Mouse (Mus musculus): ENCODE measurements around the gene Zbtb17.

The Zbtb17 gene

DNA sequence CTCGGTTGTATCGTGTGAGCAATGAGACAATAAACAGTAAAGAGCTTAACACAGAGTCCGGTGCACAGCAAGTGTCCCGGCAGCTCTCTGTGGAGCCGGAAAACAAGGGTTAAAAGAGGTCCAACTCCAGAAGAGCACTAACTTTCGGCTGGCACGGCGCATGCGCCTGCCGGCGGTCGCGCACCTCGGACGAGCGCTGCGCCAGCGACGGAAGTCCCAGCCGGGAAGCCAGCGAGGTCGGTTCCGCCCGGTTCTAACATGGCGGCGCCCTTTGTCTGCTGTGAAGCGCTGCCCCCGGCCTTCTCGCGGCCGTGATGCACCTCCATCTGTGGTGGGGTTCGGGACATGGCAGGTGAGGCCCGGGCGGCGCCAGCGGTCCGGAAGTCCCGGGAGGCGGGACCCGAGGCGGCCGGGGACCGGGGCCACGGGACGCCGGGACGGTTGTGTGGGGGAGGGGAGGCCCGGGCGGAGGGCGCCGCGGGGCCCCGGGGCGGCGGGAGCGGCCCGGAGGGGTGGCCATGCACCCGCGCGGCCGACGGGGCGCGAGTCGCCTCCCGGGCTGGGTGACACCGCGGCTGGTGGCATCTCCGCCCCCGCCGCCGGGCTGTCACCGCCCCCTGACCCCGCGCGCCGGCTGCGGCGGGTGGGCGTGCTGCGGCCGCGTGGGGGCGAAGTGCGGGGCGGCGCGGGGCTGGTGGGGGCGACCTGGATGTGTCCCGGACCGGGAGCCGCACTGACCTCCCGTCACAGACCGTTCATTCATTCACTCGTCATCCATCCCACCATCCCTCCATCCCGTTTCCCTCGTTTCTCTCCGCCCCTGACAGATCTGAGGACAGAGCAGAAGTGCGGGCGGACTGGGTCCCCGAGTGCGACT, at the start of gene Zbtb17:
TSS of gene Zbtb17 (plus strand) at position 204 of the 877 bp plus-strand sequence.
- peak; percentile 83 for DNase-seq

DNA sequence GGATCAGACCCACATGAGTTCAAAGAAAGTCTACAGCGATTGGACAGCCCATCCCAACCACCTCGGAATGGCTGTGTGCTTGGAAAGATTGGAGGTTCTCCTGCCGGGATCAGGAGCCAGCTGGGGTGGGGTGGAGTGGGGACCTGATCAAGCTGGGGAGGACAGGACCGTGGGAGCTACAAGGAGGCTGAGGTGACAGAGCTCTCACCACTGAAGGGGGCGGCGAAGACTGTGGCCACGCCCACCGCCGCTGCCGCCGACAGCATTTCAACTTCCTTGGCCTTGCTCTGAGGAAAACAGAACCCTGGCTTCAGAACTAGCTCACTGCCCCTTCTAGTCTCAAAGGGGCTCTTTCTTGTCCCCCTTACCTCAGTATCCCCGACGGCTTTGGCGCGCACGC, 49.7 kb upstream of the Zbtb17 start:
- no peak for DNase-seq

DNA sequence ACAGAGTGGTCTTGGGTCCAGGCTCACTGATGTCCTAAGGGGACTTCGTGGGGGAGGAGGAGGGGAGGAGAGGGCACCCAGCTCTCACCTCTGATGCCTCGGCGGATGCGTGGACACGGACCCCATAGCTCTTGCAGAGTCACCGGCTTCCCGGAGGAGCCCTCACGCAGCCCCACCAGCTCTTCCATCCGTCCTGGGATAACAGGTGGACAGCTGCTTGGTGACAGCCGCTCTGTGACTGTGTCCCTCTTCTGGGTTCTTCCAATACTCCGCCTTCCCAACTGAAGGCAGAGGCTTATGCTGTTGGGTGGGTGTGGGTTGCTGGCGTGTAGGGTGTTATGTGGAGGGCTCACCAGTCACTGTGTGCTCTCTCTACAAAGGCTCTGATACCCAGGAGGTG, 46.6 kb upstream of the Zbtb17 start:
- DNase-seq: no peak

DNA sequence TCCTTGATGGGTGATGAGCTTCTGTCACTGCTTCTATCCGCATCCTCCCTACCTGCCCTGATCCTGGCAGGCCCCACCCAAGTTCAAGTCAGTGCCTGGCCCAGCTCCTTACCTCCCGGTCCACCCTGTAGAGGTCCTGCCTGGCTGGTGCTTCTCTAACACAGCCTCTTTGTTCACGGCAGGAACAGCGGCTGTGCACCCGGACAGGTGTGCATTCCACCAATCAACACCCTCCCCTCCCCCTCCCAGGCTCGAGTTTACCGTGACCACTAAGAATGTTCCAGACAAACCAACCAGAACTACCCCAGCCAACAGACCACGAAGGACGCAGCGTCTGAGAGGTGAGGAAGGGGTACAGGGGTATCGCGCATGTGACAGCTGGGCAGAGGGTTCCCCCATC, 45.9 kb upstream of the Zbtb17 start, which contains the start of gene Clcnka:
TSS of gene Clcnka (minus strand) at position 180 of the 400 bp plus-strand sequence.
- DNase-seq: no peak

DNA sequence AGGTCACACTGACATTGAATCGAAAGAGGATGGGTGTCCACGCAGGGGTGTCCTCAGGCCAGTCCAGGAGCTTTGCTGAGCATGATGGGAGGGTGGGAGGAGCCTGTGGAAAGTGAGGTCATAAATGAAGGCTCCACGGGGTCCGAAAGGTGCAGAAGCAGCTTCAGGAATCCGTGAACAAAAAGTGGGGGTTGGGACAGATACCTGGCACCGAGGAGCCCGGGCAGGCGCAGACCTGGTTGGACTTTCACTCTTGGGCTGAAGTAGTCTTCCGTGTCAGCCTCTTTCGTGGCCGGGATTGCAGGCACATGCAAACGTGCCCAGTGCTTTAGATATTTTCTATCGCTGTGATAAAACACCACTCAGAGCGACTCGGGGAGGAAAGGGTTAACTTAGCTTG, 44.3 kb upstream of the Zbtb17 start:
- DNase-seq: no peak

DNA sequence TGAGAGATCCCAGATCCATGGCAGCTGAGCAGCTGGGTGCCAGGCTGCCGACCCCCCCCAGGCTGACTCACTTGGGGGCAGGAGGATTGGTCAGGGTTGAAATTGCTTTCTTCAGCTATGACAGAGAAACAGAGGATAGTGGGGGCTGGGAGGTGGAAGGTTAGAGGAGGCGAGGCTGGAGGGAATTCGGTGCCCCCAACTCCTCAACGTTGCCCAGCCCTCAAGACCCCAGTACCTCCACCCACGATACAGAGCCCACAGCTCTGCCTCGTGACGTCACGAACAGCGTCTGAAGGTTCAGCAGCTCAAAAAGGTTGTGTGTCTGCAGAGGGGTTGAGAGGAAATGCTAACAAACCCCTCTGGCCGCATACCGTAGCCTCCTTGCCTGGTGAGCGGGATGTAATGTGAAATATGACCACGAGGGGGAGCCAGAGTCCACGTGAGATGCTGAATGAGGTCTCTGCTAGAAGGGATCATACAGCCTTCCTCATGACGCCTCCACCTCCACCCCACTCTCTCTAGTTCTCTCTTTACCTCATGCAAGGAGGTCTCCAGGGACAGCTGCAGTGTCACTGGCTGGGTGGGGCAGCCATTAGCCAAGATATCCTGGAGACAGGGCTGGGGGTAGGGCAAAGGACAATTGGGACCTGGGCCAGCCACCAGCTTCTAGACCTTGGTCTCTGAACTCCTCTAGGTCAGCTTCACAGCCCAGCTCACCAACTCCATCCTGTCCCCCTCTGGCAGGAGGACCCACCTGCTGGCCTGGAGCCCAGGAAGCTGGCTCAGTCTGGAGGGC, 39.7 kb upstream of the Zbtb17 start:
- DNase-seq: peak; percentile 88

DNA sequence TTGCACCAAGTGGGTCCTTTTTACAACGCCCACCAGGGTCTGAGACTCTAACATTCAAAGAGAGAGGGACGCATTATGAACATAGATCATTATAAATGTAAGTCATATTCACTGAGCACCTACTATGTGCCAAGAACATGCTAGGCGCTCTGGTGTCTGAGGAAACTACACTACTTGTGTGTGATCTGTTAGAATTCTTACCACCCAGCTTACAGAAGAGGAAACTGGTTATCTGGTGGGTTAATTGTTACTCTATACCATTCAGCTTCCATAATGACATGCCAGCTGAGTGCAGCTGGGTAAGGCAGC, 39.2 kb upstream of the Zbtb17 start:
- DNase-seq: no peak

DNA sequence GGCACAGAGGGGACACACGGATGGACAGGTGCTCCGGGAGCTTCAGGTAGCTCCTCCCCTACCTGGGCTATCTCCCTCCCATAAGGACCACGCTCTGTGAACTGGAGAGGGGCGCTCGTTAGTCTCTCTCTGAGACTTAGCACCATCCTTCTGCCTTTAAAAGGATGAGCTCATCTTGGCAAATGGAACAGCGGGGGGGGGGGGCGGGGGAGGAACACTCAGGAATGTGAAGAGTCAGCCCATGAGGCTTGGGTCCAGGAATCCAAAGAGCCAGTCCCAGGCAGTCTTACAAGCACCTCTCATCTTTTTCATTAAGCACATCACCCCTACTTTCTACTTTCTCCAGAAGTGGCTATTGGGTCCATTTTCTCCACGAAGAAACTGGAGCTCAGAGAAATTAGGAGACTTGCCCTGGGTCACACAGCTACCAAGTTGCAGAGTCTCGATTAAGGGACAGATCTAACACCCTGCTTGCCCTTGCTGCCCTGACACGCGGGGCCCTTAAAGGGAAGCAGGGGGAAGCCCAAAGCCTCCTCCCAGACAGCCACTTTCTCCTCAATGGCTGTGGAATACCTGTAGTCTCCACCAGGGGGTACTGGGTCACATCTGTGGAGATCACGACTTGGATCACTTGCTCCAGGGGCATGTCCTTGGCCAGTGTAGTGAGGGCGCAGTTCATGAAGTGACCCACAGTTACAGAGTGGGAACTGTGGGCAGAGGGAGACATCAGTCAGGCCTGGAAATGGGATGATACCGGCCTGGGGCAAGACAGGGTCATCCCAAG, 37.7 kb upstream of the Zbtb17 start:
- DNase-seq: no peak

DNA sequence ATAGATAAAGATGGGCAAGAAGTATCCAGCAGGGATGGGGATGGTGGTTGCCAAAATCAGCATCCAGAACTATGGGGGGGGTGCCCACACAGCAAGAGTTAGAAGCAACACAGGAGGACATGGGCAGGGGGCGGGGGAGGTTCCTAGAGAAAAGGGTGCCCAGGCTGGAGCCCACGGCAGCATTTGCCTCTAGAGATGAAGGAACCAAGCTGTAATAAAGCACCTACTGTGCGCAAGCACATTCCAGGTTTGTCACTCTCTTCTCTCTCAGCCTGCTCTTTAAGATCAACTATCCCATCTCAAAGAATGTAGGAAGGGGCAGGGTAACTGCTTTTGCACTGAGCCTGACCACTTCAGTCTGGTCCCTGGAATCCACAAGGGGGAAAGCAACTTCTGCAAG, 35.9 kb upstream of the Zbtb17 start:
- DNase-seq: no peak

DNA sequence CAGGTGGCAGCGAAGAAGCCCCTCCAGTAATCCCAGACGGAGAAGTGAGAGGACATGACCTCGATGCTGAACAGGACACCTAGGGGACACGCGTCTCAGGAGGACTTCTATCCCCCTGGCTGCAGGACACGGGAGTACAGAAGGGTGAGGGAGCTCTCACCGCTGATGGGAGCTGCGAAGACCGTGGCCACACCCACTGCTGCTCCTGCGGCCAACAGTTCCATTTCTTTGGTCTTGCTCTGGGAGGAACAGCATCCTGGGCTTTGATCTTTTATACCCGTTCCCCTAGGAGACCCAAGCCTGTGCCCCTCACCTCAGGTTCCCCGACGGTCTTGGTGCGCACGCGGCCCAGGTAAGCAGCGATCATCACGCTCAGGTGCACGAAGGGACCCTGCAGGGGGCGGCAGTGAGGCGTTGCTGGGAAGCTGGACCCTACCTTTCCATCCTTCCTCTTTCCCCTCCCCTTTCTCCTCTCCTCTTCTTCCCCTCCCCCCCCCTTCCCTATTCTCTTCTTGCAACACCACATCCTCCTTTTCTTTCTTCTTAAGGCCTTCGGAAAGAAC, 32.9 kb upstream of the Zbtb17 start:
- DNase-seq: no peak

DNA sequence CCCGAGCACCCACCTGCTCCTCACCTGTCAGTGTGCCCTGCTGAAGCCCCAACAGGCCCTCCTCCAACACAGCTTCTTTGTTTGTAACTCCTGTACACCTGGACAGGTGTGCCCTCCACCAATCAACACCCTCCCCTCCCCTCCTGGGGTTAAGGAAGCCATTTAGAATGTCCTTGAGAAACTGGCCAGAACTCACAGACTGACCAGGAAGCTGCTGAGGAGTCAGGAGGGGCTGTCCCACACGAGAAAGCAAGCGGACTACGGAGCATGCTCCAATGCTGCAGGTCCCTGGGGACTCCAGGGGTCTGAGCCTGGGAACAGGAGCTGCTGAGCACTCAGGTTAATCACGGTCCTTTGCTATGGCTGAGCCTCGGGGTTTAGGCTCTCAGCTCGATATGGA, 28.5 kb upstream of the Zbtb17 start, which contains the start of gene Clcnkb:
TSS of gene Clcnkb (minus strand) at position 91 of the 400 bp plus-strand sequence.
- DNase-seq: no peak

DNA sequence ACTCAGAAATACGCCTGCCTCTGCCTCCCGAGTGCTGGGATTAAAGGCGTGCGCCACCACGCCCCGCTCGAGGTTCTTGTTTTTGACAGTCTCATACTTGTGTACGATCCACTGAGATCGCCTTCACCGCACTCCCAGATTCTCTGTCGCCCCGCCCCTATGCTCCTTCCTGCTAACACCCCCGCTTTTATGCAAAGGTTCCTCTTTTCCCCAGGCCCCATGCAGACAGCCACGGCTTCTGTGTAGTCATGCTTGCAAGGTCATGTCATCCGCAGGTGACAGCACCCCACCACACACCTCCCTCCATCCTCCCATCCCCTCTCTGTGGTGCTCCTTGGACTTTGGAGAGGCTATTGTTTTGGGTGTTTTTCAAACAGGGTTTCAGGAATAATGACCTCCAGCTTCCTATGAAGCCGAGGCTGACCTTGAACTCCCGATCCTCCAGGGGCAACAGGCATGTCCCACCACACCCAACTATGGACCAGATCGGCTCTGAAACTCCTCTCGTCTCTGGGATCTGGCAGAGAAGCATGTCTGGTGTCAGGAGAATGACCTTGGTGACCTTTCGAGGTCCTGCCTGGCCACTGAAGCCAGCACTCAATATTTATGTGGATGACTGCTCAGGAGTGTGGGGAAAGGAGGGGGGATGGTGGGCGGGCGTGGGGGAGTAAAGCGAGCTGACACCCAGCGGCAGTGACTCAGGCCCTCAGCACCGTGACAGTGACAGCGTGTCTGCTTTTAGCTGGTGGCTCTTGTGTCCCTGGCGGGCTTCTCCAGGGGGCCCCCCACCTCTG, 24.9 kb upstream of the Zbtb17 start:
- DNase-seq: no peak

DNA sequence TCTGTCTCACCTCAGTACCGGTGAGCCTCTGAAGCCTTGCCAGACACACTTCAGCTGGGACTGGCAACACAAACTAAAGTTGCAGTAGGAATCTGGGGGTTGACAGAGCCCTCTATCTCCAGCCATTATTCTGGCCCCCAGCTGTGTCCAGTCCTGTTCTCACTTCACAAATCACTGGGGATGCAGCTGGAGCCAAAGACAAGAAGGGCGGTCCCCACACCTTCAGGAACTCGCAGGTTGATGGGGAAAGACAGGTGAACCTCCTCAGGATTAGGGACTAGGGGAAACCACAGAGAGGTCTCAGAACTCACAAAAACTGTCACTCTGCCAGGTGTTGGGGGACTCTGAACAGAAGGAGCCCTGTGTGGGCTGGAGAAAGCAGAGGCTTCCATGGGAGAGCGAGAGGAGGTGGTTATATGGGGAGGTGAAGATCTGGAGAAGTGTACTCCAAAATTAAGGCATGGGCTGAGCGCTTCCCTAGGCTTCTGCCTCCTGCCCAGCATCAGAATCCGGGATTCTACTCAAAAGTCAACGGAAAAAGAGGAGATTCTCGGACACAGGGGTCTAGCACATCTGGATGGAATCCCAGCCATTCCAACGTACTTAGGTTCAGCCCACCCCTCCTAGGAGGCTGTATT, 24.1 kb upstream of the Zbtb17 start, which contains the start of gene Hspb7:
TSS of gene Hspb7 (plus strand) at position 588 of the 638 bp plus-strand sequence.
- no peak for DNase-seq

DNA sequence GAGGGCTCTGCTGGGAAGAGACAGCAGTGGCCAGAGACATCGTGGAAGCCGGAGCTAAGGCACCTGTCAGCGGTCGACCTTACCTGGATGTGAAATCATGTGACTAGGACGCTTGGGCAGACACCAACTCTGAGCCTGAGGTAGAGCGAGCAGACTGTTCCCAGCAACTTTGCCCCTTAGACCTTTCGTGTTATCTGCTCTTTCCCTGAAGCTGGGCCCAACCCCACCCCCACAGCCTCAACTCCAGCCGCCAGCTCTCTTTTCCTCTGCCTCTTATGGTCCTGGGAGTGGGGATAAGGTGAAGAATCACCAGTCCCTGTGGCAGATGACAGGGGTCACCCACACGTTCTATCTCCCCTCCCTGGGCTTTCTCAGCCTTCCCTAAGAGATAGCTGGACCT, 23.6 kb upstream of the Zbtb17 start:
- DNase-seq: no peak

DNA sequence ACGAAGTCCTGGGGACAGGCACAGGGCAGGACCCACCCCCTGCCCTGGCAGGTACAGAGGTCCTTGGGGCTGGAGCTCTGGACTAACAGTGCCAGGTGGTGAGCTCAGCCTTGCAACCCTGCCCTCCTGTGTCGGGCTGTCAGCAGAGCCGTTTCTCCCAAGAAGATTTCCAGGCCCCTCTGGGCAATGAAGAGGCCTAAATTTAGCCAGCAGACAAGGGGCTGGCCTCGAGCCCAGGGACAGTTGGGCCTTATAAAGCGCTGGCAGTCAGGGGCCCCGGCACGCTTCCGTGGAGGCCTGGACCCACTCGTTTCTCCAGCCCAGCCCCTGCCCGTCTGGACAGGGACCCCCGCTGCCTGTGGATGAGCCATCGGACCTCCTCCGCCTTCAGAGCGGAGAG, 23.0 kb upstream of the Zbtb17 start:
- DNase-seq: no peak

DNA sequence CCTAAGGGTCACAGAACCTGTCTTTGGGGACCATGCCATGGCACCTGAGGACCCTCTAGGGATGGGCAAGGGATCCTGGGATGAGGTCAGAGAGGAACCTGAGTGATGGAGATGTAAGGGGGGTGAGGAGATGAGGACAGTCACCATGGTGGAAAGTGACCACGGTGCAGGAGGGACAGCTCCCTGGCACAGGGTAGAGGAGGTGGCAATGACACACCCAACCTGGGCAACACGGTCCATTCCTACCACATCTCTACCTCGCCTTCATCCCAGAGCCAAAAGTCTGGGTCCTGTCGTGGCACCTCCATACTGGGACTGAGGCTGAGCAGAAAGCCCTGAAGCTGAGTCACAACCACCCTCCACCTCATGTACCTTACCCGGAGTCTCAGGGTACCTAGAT, 21.6 kb upstream of the Zbtb17 start:
- DNase-seq: no peak

DNA sequence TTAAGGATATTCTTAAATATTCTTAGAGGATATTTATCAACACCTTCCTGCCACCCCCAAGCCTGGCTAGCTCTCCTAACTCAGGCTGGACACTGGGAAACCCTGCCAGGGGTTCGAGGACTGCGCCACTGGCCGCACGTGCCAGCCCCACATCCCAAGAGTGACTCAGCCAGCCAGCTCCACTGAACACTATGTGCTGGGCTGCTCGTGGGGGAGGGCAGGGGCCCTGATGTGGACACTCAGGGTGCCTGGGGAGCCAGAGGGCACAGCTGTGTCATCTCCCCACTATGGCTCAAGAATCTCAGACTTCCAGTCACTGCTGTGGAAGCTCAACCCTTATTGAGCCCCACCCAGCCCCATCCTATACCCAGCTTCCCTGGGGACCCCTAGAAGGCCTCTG, 21.2 kb upstream of the Zbtb17 start:
- DNase-seq: no peak

DNA sequence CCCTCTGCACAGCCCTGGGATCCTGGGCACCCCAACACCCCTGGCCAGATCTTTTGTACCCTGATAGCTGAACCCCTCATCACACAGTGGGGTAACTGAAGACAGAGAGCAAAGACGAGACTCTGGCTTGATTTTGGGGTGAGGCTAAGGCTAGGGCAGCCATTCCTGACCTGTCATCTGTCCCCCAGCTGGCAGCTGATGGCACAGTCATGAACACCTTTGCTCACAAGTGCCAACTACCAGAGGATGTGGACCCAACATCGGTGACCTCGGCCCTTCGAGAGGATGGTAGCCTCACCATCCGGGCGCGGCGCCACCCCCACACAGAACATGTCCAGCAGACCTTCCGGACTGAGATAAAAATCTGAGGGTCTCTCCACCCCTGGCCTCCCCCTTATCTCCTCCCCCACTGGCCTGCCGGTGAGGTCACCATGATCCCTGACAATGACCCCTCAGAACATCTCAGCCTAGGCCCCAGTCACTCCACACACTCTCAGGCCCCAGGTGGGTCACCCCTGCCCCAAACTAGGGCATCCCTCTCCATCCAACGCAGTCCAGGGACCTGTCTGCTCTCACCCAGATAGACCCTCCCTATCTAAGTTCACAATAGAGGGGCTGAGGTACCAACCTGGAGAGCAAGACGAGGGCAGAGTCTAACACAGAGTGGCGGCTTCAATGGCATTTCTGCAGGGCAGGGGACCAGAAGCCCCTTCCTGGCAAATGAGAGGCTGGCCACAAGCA, 20.6 kb upstream of the Zbtb17 start:
- no peak for DNase-seq

DNA sequence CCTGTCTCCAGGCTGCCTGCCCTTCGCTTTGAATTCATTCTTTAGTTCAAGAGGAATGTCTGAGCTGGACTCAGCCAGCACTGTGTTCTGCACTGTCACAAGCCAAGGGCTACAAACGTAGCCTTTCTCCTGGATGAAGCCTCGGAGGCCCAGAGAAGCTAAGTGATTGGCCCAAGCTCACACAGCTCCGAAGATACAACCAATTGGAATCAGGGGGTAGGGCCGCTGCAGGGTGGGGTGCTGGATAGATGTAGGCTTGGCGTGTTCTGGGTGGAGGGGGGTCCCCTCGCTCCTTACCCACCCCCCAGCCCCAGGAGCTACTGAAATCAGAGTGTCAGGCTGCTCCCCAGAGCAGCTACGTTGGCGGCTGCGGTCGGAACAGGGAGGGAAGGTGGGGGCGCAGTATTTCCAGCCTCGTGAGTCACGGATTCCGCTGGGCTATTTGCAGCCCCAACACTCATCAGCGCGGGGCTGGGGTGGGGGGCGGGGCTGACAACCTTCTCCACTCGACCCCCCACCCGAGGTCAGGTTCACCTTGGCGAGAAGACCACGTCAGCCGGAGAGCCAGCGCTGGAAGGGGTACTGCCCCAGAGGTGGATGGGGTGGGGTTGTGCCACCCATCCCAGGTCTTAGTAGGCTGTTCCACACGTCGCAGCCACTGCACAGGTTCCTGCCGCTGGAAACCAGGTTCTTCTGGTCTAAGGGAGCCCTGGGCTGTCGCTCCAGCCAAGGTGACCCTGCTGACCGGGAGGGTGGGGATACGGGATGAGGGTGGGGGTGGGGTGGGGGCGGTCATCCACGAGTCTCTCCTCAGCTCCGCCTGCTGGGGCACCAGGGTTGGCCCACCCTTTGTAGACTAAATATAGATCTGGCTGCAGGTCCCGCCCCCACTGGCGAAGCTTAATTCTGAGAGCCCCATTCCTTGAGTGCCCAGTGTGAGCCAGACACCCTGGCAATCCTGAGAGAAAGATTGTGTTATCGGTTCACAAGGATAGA, 18.7 kb upstream of the Zbtb17 start:
- DNase-seq: peak; percentile 40

Data from cerebellum, adult 8-10 months (tissue).